Mouse (Mus musculus) heart, adult 11 months (tissue): ENCODE results near the gene Rprd1b.

Experiments used
- DNase-seq: peaks from one replicate; pipeline ENCODE4 v3.0.0; 2022

Gene Rprd1b

DNA sequence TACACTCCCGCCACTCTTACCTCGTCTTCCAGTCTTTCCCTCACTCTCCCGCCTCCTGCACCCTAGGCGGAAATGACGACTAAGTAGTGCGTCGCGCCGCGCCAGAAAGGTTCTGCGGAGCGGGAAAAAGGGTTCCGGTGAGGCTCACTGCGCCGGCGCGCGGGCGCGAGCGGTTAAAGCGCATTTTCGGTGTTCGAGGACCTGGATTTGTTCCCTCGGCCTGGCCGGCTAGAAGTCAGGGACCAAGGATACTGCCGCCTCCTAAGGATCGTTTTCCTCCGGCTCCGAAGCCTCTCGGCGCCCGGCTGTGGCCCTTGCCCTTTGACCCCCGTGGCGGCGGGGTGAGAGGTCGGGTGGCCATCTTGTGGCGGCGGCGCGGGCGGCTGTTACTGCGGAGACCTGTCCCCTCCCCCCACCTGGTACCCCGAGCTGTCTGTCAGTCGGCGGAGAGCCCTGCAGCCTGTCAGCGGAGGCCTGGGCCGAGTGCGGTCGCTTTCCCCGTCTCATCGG, at the start of gene Rprd1b, which contains the start of gene Tti1:
Gene Rprd1b (plus strand): TSS at position 144 of the 510 bp plus-strand sequence.
Gene Tti1 (minus strand): TSS at position 80 of the 510 bp plus-strand sequence.
- DNase-seq: peak; percentile 99

DNA sequence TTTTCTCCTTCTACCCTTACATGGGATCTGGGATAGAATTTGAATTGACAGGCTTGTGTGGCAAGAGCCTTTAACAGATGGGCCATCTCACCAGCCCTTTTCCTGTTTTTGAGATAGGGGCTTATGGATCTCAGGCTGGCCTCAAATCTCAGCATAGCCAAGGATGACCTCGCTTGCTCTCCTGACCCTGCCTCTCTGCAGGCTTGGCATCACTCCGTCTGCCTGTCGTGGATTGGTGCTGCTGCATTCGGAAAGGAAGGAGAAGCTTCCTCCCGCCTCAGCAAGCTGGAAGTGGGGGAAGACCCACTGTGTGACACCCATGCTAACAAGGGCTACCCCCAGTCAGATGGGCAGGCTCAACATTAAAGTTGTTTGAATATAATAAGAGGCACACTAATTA, 49.1 kb upstream of the Rprd1b start:
- no peak for DNase-seq

DNA sequence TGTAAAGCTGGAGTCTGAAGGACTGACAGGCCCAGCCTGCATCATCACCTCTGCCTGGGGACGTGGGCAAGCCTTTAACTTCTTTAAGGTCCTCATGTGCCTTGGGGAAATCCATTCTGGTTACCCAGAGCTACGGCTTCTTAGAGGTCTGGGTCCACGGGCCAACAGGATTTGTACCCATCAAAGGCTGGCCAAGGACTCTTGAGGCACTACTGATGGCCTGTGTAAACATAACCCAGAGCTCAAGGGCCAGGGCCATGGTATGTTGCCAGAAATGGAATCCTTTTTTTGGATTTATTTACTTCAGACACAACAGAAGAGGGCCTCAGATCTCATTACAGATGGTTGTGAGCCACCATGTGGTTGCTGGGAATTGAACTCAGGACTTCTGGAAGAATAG, 45.6 kb upstream of the Rprd1b start:
- no peak for DNase-seq

DNA sequence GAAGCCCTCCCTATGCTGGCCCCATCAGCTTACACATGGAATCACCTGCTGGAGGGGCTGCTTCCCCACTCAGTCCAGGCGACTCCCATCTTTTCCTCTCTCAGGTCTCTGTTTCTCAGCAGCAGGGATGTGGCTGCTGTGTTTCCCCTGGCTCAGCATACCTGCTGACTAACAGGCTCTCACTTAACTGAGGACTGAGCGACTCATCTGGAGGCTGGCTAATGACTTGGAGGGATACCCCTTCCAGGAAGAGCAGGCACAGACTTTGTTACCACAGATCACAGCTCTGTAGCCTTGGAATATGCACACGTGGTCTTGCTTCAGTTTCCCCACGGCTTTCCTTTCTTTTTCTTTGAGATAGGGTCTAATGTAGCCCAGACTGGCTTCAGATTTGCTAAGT, 45.0 kb upstream of the Rprd1b start:
- peak; percentile 77 for DNase-seq

DNA sequence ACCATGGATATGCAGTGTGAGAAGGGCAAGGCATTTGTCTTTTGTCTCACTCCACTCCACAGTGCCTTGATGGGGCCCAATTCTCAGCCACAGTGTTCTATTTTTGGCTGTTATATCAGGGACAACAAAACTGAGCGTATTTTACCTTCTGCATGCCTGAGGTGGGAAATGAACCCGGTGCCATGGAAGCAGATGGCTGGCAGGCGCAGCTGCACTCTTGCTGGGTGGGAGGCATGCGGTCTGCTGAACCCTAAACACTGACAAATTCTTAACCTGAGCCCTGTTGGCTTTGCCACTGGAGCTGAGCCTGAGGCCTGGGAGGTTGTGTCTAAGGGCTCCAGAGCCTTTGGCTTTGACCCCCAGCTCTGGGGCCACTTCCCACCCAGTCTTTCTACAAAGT, 42.7 kb upstream of the Rprd1b start:
- no peak for DNase-seq

DNA sequence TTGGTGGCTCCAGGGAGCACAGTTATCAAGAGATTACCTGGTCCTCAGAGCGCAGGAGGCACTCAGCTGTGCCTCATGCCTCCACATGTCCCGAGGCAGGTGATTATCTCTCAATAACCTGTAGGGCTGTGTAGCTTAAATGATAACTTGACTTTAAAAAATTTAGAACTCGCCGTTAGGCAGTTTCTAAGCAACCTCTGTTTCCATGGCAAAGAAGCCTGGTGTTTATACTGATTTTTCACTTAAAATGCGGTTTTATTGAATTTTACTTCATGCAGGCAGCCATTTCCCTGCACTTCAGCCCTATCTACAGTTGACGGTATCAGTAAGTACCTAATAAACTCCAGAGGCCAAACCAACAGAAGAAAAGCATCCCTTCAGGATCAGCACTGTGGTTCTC, 42.1 kb upstream of the Rprd1b start:
- DNase-seq: no peak

DNA sequence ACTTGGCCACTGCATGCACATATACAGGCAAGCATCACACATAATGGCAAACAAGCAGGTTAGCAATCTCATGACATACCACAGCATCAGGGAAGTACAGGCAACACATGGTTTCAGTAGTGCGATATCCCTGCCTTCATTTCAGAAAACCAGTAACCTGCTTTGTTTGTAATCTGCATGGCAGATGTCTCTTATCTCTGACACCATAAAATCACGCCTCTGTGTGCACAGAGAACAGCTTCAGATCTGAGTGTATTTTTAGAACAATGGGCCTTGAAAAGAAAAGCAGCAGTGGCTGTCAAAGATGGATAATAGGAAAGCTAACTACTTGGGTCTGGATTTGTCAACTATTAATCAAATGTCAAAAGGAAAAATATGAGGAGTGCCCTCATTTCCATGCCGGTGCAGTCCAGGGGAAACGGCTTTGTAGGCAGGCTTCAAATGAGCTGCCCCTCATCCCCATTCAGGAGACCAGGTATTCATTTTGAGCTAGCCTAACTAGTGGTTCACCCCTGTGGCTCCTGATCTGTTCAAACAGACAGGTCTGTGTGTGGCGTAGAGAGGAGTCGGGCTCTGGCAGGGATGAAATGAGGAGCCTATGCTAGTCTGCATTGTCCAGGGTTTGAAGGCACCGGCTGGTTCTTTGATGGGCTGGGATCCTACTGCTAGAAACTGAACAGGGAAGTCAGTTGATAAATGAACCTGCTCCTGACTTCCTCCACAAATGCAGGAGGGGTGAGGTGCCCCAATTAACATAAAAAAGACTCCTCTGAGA, 39.7 kb upstream of the Rprd1b start:
- no peak for DNase-seq

DNA sequence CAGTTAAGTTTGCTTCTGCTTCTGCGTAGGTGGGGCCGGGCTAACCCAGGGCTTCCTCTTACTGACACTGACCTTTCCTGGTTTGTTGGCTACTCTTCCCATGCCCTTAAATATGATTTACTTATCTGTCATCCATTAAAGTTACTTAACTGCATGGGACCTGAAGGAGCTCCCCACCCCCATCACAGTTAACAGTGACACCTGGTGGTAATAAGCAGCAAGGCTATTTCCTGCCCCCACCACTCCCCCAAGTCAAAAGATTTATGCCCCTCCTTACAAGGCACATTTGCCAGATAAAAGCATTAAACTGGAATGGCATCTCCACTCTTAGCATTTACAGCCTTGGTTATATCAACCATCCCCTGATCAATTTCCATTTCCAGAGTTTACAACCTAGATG, 38.4 kb upstream of the Rprd1b start:
- DNase-seq: no peak

DNA sequence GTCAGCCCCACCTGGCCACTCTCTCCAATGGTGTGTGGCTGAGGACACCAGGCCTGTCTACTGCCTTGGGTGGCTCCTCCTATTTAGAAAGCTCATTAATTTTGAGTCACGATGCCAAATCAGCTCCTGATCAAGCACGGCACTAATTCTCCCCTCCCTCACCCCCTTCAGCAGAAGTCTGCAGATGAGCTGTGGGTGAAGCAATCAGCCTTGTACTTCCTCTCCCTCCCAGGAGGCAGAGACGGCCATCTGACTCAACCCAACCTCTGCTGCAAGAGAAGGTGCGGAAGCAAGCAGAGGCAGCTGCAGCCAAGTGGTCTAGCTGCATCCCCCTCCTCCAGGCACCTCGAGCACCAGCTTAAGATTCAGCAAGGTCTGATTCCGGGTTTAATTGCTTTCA, 37.3 kb upstream of the Rprd1b start:
- DNase-seq: no peak

DNA sequence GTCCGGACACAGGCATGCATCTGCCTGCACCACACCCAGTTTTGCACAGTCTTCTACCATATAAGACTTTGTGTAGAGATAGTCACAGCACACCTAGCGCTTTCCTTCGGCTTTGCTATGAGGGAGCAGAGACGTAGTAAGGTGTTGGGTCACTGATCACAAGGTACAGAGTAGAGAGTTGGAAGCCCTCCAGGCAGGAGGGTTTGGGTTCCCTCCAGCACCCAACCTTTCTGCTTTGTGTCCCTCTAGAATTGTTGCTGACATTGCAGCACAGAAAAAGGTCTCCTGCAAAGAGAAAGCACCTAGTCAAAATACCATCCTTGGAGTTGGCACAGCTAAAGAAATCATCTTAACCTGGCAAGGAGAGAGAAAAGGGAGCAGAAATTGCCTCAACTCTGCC, 35.8 kb upstream of the Rprd1b start:
- no peak for DNase-seq

DNA sequence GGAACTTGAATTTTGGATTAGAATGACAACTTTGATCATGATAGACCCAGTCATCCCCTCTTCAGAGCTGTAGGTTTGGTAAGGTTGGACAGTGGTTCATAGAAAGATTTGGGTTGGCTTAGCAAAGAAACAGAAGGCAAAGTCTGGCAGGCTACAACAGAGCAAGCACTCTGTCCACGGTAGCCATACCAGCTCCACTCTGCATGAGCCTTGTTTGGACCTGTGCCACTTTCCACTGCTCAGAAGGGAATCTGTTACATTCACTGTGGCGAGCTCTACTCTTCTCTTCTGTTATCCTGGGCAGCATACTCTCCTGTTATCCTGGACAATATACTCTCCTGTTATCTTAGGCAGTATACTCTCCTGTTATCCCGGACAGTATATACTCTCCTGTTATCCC, 29.5 kb upstream of the Rprd1b start:
- no peak for DNase-seq

DNA sequence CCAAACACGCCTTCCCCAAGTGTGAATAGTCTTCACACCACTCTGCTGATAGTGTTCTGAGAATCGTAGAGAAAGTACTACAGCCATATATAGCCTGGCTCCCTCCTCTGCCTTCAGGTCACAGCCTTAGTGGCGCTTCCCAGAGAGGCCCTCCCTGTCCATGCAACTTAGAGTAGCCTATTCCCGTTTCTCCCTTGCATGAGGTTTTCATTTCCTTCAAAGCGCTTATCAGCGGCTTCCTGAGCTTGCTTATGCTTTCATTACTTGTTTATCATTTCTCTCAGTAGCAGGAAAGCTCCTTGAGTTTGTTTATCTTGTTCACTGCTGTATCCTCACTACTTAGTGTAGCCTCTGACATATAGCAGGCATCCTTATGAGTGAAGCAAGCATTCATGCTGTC, 23.7 kb upstream of the Rprd1b start:
- no peak for DNase-seq

DNA sequence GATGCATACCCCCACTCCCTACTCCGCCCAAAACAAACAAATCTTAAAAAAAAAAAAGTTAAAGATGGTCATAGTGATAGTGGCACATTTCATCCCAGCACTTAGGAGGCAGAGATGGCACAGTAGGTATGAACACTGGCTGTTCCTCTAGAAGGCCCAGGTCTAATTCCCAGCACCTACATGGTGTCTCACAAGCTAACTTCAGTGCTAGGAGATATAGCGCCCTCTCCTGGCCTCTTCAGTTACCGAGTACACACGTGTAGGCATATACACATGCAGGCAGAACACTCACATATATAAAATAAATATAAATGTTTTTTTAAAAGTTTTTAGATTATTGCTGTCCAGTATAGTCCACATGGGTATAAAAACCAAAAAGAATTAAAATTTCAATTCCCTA, 22.7 kb upstream of the Rprd1b start:
- DNase-seq: no peak

DNA sequence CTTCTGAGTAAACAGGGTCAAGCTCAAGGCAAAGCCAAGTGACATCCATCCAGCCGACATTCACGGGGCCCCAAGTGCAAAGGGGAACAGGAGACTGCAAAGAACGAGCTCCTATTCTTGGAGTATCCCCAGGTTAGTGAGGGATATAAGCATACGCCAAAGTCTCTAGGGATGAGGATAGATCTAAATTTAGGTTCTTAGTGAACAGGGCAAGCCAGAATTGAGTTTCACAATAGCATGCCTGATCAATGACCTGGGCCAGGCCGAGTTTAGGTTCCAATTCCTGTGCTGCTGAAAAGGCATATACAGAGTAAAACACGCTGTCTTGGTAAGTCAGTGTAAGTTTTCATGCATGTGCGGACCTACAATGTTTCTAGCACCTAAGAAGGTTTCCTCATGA, 18.9 kb upstream of the Rprd1b start:
- DNase-seq: no peak

DNA sequence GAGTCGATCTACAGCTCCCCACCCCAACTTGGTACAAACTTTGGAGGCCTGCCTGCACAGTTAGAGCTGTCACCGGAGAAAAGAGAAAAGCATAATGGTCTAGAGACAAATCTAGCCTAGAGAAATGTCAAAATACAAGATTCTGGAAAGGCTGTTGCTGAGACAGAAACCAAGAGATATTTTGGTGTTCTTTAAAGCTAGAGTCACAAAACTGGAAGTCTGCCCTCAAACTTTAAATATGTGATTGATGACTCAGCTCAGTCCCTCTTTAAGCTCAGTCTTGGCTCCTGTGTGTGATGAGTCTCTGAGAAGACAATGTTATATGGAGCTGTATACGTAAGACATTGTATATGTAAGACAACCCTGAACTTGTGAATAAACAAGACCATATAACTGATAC, 15.7 kb upstream of the Rprd1b start:
- no peak for DNase-seq

DNA sequence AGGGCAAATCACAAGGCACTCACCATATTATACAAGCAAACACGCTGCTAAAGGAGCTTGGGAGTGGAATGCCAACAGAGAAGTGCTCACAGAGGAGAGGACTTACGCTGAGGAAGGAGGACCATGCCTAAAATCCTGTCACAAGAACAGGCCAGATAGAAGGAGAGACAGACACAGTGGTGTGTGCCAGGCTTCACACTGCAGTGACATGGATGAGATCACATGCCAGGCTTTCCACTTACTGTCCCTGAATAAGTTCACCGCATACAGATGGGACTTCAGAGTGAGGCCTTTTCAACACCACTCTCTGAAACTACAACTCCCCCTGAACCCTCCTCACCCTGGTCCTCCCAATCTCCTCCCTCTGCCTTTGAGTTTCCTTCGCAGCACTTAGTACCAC, 11.0 kb upstream of the Rprd1b start:
- DNase-seq: peak; percentile 86

DNA sequence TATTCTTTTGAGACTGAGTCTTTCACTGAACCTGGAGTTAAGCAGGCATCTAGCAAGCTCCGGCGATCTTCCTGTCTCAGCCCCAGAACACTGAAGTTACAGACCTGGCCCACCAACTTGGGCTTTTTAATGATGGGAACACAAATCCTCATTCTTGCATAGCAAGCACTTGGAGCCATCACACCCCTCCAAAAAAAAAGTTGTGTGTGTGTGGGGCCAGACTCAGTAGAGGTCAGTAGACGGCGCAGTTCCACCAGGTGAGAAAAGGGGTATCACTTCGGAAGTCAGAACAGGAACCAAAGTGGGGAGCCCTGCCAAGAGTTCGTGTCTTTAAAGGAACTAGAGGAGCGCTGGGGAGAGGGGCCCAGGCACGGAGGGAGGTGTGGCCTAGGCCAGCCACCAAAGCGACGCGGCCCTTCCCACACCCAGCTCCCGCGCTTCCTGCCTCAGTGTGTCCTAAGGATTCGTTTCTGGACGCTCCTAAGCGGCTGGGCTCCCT, 393 bp upstream of the Rprd1b start:
- no peak for DNase-seq

DNA sequence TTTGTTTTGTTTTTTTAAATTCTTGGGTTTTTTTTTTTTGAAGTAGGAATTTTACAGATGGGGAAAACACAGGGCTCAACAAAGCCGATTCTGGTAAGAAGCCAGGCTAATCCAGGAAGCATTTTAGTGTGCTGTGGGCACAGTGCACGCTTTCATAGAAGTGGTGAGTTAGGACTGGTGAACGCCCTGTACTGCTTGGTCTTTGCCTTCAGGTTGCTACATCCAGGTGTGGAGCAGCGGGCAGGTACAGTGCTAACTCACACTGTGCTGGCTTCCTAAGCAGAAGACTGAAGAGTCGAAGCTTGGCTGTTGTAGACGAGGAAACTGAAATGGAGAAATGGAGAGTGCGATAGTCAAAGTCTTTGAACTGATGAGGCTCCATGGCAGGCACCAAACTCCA, 1.7 kb downstream of the Rprd1b start:
- DNase-seq: peak; percentile 82

DNA sequence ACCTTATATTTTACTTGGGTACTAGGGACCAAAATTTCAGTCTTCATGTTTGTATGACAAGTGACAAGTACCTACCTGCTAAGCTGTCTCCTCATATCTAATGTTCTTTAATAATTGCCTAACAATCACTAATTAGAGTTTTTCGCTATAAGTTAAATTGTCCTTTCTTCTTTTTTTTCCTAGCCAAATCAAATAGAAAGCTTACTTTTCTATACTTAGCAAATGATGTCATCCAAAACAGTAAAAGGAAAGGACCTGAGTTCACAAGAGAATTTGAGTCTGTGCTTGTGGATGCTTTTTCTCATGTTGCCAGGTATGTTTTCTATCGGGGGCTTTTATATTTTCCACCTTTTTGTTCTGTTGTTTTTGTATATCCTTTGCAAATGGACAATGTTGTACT, 7.5 kb downstream of the Rprd1b start:
- no peak for DNase-seq

DNA sequence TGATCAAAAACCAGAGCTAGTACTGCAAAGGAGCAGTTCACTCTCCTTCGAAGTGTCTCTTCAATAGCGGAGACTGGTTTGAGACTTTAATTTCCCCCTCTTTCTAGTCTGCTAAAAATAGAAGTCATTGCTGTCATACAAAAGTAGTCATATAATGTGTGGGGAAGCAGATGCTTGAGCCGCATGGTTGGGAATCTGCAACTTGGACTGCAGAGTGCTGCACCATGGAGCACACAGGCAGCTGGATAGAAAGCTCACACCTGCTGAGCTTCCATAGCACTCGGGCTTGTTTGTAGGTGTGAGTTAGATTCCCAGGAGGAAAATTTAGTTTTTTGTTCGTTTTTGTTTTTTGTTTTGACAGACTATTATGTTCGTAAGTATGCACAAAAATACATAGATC, 8.1 kb downstream of the Rprd1b start:
- peak; percentile 64 for DNase-seq

DNA sequence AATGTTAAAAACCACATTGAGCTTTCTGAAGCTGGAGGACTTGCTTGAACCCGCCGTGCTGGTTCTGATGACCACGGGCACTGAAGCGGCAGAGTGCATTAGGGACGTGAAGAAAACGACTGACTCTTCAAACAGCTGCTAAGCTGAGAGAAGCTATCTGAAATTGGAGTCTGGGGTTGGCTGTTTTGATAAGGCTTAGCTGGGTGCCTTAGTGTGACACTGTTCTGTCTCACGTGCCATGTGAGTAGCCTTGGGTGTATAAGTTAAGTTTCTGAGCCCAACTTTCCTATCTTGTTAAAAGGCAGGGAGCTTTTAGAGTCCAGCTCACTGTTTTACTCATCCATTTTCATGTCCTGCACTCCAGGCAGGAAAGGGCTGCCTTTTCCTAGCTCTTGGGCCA, 8.7 kb downstream of the Rprd1b start:
- DNase-seq: peak; percentile 21

DNA sequence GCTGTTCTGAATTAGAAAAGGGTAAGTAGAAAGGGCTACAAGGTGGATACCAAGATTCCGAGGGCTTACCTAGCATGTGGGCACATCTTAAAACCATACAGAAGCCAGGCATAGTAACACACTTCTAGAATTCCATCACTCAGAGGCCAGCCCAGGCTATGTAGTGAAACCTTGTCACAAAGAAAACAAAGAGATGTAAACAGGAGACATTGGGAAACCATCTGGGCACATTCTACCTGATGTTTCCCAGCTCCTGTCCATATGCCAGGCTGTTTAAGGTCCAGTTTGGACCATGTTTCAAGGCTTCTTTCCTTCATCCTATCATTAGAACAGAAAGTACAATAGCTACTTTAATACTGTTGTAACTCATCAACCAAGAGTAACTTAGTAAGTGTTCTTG, 9.3 kb downstream of the Rprd1b start:
- peak; percentile 54 for DNase-seq

DNA sequence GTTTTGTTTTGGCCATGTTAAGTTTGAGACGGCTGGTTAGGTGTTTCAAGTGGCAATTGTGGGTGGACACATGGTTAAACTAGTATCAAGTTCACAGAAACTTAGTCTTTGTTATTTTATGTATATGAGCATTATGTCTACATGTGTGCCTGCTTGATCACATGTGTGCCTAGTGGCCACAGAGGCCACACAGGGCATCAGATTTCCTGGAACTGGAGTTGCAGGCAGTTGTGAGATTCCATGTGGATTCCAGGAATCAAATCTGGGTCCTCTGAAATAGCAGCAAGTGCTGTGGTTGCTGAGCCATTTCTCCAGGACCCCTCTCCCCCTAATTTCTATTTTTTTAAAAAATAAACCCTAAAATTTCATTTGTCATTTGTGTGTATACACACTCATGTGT, 11.4 kb downstream of the Rprd1b start:
- DNase-seq: peak; percentile 71

DNA sequence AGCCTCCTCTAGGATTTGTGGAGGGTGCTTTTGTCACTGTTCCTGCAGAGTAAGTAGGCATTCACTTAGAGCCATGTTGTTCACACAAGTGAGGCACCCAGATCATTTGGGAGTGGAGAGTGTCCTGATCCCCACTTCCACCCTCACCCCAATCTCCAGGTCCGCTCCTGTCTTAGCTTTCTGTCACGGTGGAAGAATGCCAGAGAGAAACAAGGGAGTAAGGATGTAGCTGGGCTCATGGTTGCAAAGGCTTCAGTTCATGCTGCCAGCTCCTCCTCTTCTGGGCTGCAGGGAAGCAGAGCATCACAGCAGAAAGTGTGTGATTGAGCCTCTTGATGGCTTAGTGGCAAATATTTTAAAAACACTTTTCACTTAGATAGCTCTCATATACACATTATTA, 12.1 kb downstream of the Rprd1b start:
- DNase-seq: peak; percentile 62

DNA sequence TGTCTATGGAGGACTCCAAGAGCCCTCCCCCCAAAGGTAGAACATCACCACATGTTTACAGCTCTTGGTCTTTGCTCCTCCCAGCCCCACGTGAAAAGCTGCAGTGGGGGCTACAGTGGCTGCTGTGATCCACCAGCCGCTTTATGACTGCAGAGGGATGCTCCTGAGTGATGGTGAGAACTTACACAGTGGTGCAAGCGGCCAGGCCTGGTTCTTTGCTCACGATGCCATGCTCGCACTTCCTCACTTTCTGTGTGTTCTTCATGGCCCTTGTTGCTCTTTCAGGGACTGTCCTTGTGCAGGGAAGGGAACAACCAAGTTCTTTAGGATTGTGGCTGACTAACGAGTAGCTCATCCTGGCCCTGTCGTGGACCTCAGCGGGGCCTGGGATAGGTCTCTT, 15.2 kb downstream of the Rprd1b start:
- peak; percentile 62 for DNase-seq
